Mouse (Mus musculus) embryonic fibroblast, embryonic 13.5 days (primary cell): Measurements from ENCODE around the gene Nrxn1. TPM values are rescaled to one million over a fixed set of nuclear protein-coding genes. Genes with fewer than 3 reads are reported as not detected.

Source experiments
- H3K27ac ChIP-seq: 2 replicates; pipeline ENCODE4 v1.5.1; 2012; ENCODE audit warnings: low read length, control low read depth, inconsistent platforms; ENCODE audit not compliant: insufficient read depth
- H3K4me1 ChIP-seq: 2 replicates; pipeline ENCODE4 v1.6.1; 2011; ENCODE audit warnings: low read length; ENCODE audit not compliant: control insufficient read depth, insufficient read depth
- H3K4me3 ChIP-seq: 2 replicates; pipeline ENCODE4 v1.5.1; 2011; ENCODE audit warnings: mild to moderate bottlenecking, control low read depth, low read length; ENCODE audit not compliant: insufficient read depth
- CTCF ChIP-seq: IDR thresholded peaks from 2 replicates; pipeline ENCODE4 v1.5.1; 2011; ENCODE audit warnings: mild to moderate bottlenecking, control low read depth, low read length, moderate library complexity, borderline replicate concordance; ENCODE audit not compliant: insufficient read depth
- POLR2A ChIP-seq: IDR thresholded peaks from 2 replicates; pipeline ENCODE4 v1.6.1; 2011; ENCODE audit warnings: low read depth, mild to moderate bottlenecking, control low read depth, low read length, moderate library complexity
- polyA plus RNA-seq: library from polyadenylated mRNA; stranded (reverse); fragments of >200 nt; gene quantifications from 2 replicates; pipeline ENCODE4 v1.2.4, GENCODE M21; 2011; ENCODE audit warnings: low read depth; ENCODE audit not compliant: missing spikeins, insufficient read length

The Nrxn1 gene
- polyA plus RNA-seq, 1 experiment: 1.3 TPM

DNA sequence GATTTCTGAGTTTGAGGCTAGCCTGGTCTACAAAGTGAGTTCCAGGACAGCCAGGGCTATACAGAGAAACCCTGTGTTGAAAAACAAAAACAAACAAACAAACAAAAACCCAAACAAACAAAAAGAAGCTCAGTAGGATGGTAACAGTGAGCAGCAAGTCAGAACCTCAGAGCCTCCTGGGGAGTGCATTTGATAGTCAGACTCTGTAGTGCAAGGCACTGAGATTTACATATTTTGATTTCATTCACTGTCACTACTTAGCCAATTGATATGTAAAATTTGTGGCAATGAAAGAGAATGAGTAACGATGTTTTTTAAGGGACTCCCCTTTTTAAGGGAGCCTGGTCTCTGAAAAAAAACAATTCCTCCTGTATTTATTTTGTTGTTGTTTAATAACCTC, 304.8 kb downstream of the Nrxn1 start:
- no peak overlapping the region for H3K4me3 ChIP-seq
- no peak for TF ChIP-seq POLR2A
- no peak for TF ChIP-seq CTCF
- no peaks in the 10 kb centered on the region for H3K4me1 ChIP-seq
- H3K27ac ChIP-seq: no peak overlapping the region

DNA sequence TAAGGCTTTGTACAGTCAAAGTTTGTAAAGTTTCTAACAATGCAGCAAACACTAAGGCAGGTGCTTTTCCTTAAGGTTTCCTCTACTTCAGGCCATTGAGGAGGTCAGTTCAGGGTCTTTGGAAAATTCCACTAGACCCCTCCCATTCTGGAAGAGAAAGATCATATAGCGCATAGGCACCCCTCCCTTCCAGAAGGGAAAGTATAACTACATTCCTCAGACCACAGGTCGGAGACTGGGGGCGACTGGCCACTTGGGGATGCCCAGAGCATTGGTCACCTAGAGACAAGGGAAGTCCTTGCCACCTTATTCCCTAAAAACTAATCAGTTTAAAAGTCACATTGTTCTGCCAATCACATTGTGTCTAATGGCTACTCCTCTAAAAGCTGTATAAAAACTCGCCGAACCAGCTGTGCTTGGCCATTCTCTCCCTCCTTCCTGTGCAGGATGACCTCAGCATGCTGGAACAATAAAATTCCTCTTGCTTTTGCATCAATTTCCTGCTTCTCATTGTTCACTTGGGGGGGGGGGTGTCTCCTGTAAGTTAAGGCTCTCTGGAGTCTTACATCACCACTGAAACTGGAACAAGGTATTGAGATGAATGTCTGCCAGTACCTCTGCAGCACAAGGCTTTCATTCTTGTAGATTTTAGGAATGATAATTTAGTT, 305.6 kb downstream of the Nrxn1 start:
- Histone ChIP-seq H3K4me1 (no peaks in the 10 kb centered on the region), H3K4me3 (no peak overlapping the region), H3K27ac (no peak overlapping the region)
- TF ChIP-seq CTCF: no peak

DNA sequence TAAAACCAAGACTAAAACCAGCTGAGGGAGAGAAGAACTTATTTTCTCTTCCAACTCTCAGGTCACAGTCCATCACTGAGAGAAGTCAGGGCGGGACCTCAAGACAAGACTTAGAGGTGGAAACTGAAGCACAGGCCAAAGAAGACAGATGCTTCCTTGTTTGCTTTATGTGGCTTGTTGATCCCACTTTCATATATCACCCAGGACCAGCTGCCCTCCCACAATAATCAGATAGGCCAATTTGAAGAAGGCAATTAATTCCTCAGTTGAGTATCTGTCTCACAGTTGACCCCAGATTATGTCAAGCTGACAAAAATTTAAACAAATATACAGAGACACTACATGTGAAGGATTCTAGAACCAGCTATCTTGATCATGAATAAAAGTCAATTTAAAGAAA, 312.4 kb downstream of the Nrxn1 start:
- Histone ChIP-seq H3K27ac (no peak overlapping the region), H3K4me3 (no peak overlapping the region), H3K4me1 (no peaks in the 10 kb centered on the region)
- TF ChIP-seq CTCF: no peak
- no peak for TF ChIP-seq POLR2A

DNA sequence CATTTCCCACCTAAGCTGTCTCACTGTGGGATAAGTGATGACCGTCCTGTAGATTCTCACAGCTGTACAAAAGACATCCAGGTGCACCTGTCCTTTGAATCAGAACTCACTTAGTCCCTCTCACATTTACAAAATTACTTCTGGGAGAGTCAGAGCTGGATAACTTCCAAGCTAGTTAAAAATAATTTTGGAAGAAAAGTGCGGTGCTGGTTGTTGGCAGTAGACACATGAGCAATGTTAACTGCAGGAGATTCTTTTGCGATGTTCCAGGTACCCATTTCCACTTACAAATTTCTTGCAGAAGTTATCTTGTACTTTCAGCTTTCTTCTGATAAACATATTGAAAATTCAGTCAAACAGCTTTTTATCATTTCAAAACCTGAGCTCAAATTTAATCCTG, 317.5 kb downstream of the Nrxn1 start:
- H3K4me1 ChIP-seq: no peaks in the 10 kb centered on the region
- H3K27ac ChIP-seq: no peak overlapping the region
- no peak overlapping the region for H3K4me3 ChIP-seq
- no peak for TF ChIP-seq POLR2A
- TF ChIP-seq CTCF: no peak

DNA sequence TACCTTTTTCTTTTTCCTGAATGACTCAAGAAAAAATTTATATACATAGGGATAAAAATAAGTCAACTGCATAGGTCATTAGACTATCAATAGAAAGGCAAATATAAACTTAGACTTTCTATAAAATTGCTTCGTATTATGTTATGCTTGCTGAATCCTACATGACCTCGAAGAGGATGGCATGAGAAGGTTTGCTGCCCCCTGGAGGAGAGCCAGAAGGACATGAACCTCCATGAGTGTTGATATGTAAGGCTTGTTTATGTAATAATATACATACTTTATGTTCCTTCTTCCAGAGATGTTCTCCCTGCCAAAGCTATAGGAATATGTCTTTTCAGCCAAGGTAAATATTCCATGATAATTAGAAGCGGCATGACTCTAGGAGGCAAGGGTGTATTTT, 319.6 kb downstream of the Nrxn1 start:
- H3K27ac ChIP-seq: no peak overlapping the region
- H3K4me1 ChIP-seq: no peaks in the 10 kb centered on the region
- TF ChIP-seq POLR2A: no peak
- TF ChIP-seq CTCF: peak; percentile 31; the same call in 1 of the 2 replicates
- H3K4me3 ChIP-seq: no peak overlapping the region

DNA sequence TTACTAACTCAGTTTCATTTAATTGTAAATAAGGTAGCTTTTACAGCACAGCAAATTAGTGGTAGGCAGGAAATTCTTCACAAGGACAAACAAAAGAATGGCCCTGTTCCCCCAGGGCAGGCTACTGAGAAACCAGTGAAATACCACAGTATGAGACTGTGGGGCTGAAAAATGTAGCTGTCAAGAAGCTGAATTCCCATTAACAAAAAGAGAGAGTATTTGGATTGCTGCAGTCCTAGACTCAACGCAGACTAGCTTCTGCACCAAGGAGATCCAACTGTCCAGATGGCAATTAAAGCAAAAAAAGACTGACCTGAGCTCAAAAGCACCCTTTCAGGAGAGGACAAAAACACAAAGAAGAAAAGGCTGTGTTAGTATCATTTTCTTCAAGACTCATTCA, 324.7 kb downstream of the Nrxn1 start:
- TF ChIP-seq CTCF (no peak), POLR2A (no peak)
- H3K4me3 ChIP-seq: no peak overlapping the region
- no peaks in the 10 kb centered on the region for H3K4me1 ChIP-seq
- no peak overlapping the region for H3K27ac ChIP-seq

DNA sequence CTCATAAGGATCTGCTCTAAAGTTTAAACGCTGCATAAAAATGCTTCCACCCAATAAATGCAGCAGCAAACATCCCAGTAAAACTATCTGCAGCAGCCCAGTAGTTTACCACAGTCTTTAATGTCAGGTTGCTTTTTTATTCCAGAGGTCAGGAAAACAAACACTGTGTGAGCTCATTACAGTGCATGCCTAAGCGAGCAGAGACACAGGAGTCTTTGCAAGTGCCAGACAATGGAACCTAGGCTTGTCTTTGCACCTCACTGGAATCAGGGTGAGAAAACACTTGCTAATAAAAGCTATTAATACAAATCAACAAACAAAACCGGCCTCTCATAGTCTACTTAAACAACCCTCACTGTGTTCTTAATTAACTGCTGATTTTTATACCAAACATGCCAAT, 365.7 kb downstream of the Nrxn1 start:
- Histone ChIP-seq H3K4me3 (no peak overlapping the region), H3K4me1 (no peaks in the 10 kb centered on the region), H3K27ac (no peak overlapping the region)
- TF ChIP-seq POLR2A (no peak), CTCF (no peak)

DNA sequence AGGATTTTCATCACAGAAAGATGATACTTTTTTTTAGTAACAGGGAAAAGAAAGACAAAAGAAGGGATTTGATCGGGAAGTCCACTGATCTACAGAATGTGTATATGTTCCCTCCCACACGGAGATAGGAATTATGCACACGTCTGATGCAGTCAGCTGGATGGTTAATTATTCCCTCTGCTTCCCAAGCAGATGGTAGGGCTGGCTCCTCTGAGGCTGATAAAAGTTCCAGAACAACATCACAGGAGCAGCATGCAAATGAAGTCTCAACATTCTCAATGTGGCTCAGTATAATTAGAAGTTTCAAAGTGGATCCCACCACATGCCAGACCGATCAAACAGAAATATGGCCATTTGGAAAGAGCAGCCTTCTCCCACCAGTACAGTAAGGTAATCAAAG, 388.1 kb downstream of the Nrxn1 start:
- no peak overlapping the region for H3K27ac ChIP-seq
- H3K4me3 ChIP-seq: no peak overlapping the region
- no peak for TF ChIP-seq CTCF
- TF ChIP-seq POLR2A: no peak
- no peaks in the 10 kb centered on the region for H3K4me1 ChIP-seq

DNA sequence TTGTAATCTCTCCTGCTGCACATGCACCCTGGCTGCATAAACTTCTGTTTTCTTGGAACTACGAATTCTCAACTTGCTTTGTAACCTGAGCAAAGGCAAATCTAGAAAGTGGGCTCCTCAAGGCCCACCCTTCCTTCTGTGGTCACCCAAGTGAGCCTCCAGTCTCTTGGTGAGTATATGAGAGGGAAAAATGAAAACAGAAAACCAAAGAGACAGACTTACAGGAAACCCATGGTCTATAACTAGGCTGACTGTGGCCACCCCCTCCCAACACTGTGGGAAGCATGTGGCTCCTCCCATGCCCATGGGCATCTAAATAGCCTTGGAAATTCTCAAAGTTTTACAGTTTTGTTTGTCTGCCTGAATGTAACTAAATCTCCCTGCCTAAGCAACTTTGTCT, 390.2 kb downstream of the Nrxn1 start:
- TF ChIP-seq POLR2A (no peak), CTCF (no peak)
- no peak overlapping the region for H3K27ac ChIP-seq
- H3K4me1 ChIP-seq: no peaks in the 10 kb centered on the region
- H3K4me3 ChIP-seq: no peak overlapping the region

DNA sequence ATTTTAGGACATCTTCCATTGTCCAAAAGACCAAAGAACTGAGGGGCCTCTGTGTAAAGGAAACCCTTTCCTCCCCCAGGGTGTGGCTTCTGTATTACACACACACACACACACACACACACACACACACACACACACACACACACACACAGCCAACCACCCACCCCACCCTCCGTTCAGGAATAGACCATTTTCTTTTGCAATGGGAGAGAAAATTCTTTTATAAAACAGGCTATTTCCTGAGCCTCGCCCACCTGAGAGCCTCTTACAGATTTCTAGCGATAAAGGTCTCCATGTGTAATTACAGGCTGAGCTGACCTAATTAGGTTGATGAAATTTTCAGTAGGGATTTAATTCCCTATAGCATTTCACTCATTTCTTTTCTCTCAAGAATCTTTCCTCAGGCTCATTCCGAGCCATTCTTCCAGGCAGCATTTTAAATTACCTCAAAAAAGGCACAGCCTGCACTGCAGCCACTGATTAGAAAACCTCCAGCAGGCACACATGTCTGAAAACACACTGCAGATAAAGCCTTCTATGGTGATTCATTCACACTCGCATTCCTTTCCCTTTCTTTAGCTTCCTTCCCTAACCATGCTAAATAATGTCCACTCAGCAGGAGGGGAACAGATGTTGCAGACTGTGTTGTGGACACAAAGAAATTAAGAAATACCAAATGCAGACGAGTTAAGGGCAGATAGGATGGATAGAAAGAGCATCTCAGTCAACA, 396.6 kb downstream of the Nrxn1 start:
- no peak overlapping the region for H3K4me3 ChIP-seq
- H3K27ac ChIP-seq: peak overlapping the region; percentile 81
- H3K4me1 ChIP-seq: no peaks in the 10 kb centered on the region; the same call in 1 of the 2 replicates
- TF ChIP-seq CTCF: no peak
- 0 out of 2 replicates have a peak, but pooled peaks have one; percentile 11 for TF ChIP-seq POLR2A
